Mouse (Mus musculus): ENCODE data around the gene H2-Ab1.
"Not testable (repeated sequence)": the region's sequence is repeated elsewhere in the genome, so short reads cannot be mapped to it uniquely, and the experiment has no call there.

GRCm38 (mm10) chr17:34232021-34232420, 25.5 kb upstream of the H2-Ab1 start:
- not testable (repeated sequence) for TF ChIP-seq GATA1, TAL1 (IDR thresholded peaks at IDR 0.05; ENCODE audit: low read length)

Data from erythroblast, embryonic 14.5 days (primary cell).